Mouse (Mus musculus) c-Kit-positive CD71-positive TER-119-positive erythroid progenitor cells, embryonic 14.5 days (primary cell): ENCODE results near the gene Gabra2.

Source experiments
- DNase-seq: peaks from one replicate; pipeline ENCODE4 v3.0.0-alpha.2; 2013; ENCODE audit warnings: low spot score

Gene Gabra2

GRCm38 (mm10) chr5:71095725-71096607 lies at the start of gene Gabra2:
Gene Gabra2 (minus strand): TSS chr5:71095849.
- no peak for DNase-seq

DNA sequence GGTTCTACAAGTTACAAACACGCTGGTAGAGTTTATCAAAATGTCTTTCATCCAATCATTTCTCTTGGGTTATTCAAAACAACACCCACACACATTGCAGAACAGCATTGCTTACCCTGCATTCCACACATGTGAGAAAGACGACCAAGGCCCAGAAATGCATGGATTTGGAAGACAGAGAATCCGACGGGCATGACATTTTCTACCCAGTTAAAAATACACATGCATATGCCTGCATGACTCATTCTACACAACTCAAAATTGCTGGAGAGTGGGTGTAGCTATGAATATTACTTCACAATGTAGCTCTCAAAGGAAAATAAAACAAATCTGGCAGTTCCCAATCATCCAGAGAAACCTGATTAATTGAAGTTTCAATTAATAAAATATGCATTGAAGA lies 41.0 kb upstream of the Gabra2 start:
- DNase-seq, result no peak

- DNase-seq, result no peak
Observed at GRCm38 (mm10) chr5:71135840-71136239, 40.2 kb upstream of the Gabra2 start.

- DNase-seq, result no peak
Observed at GRCm38 (mm10) chr5:71127721-71128120, 32.1 kb upstream of the Gabra2 start.

GRCm38 (mm10) chr5:71115216-71115615 lies 19.6 kb upstream of the Gabra2 start:
- DNase-seq, result no peak

DNA sequence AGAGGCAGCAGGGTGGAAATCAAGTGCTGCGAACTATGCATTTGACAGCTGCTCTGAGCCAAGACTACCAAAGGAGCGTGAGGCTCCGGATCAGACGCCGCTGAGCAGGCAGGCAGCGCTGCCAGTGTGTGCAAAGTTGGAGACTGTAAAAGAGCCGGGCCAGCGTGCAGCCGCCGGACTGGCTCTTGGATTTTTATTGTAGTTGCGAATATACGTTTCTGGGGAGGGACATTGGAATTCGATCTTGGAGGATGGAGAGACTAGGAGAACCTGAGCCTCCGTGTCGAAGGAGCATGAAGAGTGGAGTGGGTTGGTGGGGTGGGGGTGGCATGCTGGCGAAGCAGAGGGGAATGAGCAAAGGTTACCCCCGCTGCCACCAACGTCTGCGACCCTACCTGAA lies 469 bp downstream of the Gabra2 start:
- no peak for DNase-seq

- no peak for DNase-seq
Observed at GRCm38 (mm10) chr5:71094776-71095175, 873 bp downstream of the Gabra2 start.

DNA sequence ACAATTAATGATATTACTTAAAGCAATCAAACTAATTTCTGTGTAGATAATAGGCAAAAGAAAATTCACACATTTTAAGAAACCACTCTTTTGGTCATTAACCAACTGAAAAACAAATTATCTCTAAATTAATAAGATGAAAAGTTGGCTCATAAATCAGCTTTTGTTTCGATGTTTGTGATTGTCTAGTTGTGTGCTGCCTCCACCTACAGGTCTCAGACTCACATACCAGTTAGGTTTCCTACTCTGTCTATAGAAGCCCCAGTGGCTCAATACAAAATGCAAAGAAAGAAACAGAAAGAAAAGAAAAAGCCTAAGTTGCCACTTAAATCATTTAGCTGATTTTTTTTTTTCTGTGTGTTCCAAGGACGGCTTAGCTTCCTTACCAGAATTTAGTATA lies 1.8 kb downstream of the Gabra2 start:
- no peak for DNase-seq

DNA sequence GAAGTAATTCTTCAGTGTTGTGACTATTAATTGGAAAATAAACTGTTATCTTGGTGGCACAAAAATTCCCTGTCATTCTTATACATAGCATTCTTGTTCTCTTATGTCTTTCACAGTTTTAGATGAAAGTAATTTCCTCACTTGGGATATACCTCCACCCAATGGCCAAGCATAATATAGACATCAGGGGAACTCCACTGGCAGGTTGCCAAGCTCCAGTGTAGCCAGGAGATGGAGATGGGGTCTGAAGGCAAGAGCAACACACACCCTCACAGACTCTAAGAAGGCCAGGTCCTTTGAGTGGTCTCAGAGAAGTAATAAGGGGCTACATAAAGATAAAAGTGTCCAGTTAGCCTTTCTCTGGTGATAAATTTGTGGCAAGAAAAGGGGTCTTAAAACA lies 3.2 kb downstream of the Gabra2 start:
- DNase-seq, result no peak

GRCm38 (mm10) chr5:71091926-71092325 lies 3.7 kb downstream of the Gabra2 start:
- DNase-seq, result no peak

- no peak for DNase-seq
Observed at GRCm38 (mm10) chr5:71078861-71079260, 16.8 kb downstream of the Gabra2 start.

GRCm38 (mm10) chr5:71061696-71062095 lies 34.0 kb downstream of the Gabra2 start:
- DNase-seq, result no peak

- no peak for DNase-seq
Observed at GRCm38 (mm10) chr5:71058047-71058446, 37.6 kb downstream of the Gabra2 start.

GRCm38 (mm10) chr5:71037352-71037751 lies 58.3 kb downstream of the Gabra2 start:
- no peak for DNase-seq

GRCm38 (mm10) chr5:71025956-71026355 lies 69.7 kb downstream of the Gabra2 start:
- no peak for DNase-seq

GRCm38 (mm10) chr5:71011751-71012150 lies 83.9 kb downstream of the Gabra2 start:
- no peak for DNase-seq

- no peak for DNase-seq
Observed at GRCm38 (mm10) chr5:71011271-71011670, 84.4 kb downstream of the Gabra2 start.

GRCm38 (mm10) chr5:71010797-71011196 lies 84.9 kb downstream of the Gabra2 start:
- no peak for DNase-seq

GRCm38 (mm10) chr5:70995617-70996325 lies 99.9 kb downstream of the Gabra2 start:
- no peak for DNase-seq

- DNase-seq, result no peak
Observed at GRCm38 (mm10) chr5:70993281-70993680, 102.4 kb downstream of the Gabra2 start.

GRCm38 (mm10) chr5:70990891-70991290 lies 104.8 kb downstream of the Gabra2 start:
- DNase-seq, result no peak
